In genomic region chr5:30214889-30215288, GRCm38 (mm10) we compare ENCODE assay signal across 10 mouse cellular contexts. TPM values are rescaled to one million over a fixed set of nuclear protein-coding genes. Genes with fewer than 3 reads are reported as not detected.
DNase-seq lines count a peak whose midpoint lies in the region; ATAC-seq and TF ChIP-seq lines count a peak whose summit lies in the region.
"Had no signal": no experiment of that assay in that cellular context is flagged by ENCODE, and none has a peak within 500 bp of the region (broad histone marks: within the 10 kb centered on the region; RNA-seq: fewer than 3 reads in every experiment).

No protein-coding gene starts in this region.

- H3K27me3 ChIP-seq in E14TG2a.4 (ENCODE audit: insufficient read depth, low read length): peaks cover 6% of the 10 kb centered on the region; the same call in 1 of the 2 replicates
- H3K27me3 ChIP-seq in embryonic facial prominence, embryonic 14.5 days (replicated peaks; ENCODE audit: control insufficient read depth, insufficient read depth, low read length): no peaks in the 10 kb centered on the region
- no peaks in the 10 kb centered on the region for H3K27me3 ChIP-seq in midbrain, postnatal 0 days (ENCODE audit: insufficient read depth, low read length)
- H3K27me3 ChIP-seq: liver, embryonic 15.5 days had no signal

- peak; percentile 58 for DNase-seq in layer of hippocampus, adult 11-12 months (ENCODE audit: low spot score)
- DNase-seq in layer of hippocampus, adult 9-11 months: no peak
- DNase-seq in adrenal gland, postnatal 36 days: peak; percentile 64 to 78
- DNase-seq in embryonic facial prominence, embryonic 14.5 days (ENCODE audit: low spot score): peak; percentile 69
- DNase-seq in layer of hippocampus, postnatal 36 days: peak; percentile 41 to 45
- peak; percentile 81 for DNase-seq in midbrain, postnatal 0 days (ENCODE audit: low spot score)

- ATAC-seq in embryonic facial prominence, embryonic 14.5 days (ENCODE audit: low read depth): no peak
- no peak for ATAC-seq in midbrain, postnatal 0 days (ENCODE audit: low FRiP score)
- ATAC-seq in erythroblast, adult 5-6 weeks (replicated peaks; ENCODE audit: low FRiP score, poor library complexity, severe bottlenecking): no peak

- WGBS in embryonic facial prominence, embryonic 14.5 days: 12% methylated on average over 4 of the region's 4 CpGs
- 9% methylated on average over 4 of the region's 4 CpGs for WGBS in midbrain, postnatal 0 days

- peak; percentile 40 for TF ChIP-seq CTCF in E14TG2a.4 (conservative IDR thresholded peaks at IDR 0.05; ENCODE audit: low read length)
- TF ChIP-seq CTCF in midbrain, postnatal 0 days (IDR thresholded peaks at IDR 0.05): peak; percentile 87

- no peaks in the 10 kb centered on the region for H3K4me1 ChIP-seq in E14TG2a.4 (replicated peaks; ENCODE audit: low read depth, low read length)
- no peaks in the 10 kb centered on the region for H3K4me1 ChIP-seq in embryonic facial prominence, embryonic 14.5 days (ENCODE audit: control insufficient read depth, insufficient read depth, low read length)
- H3K4me1 ChIP-seq in midbrain, postnatal 0 days (ENCODE audit: insufficient read depth, low read length): no peaks in the 10 kb centered on the region
- H3K4me1 ChIP-seq: liver, embryonic 15.5 days had no signal

- no peak overlapping the region for H3K9ac ChIP-seq in embryonic facial prominence, embryonic 14.5 days (ENCODE audit: low read depth, low read length)
- no peak overlapping the region for H3K9ac ChIP-seq in midbrain, postnatal 0 days (replicated peaks; ENCODE audit: low read length, poor library complexity, severe bottlenecking)
- H3K9ac ChIP-seq: liver, embryonic 15.5 days had no signal

- H3K36me3 ChIP-seq in E14TG2a.4 (ENCODE audit: insufficient read depth, low read length): no peaks in the 10 kb centered on the region
- no peaks in the 10 kb centered on the region for H3K36me3 ChIP-seq in embryonic facial prominence, embryonic 14.5 days (ENCODE audit: control insufficient read depth, insufficient read depth, low read length)
- no peaks in the 10 kb centered on the region for H3K36me3 ChIP-seq in midbrain, postnatal 0 days (ENCODE audit: insufficient read depth, low read length)
- H3K36me3 ChIP-seq: liver, embryonic 15.5 days had no signal

- peaks cover 5% of the 10 kb centered on the region for H3K9me3 ChIP-seq in E14TG2a.4 (ENCODE audit: low read length)
- no peaks in the 10 kb centered on the region for H3K9me3 ChIP-seq in embryonic facial prominence, embryonic 14.5 days (ENCODE audit: control insufficient read depth, low read length)
- no peaks in the 10 kb centered on the region for H3K9me3 ChIP-seq in midbrain, postnatal 0 days (ENCODE audit: low read length)
- H3K9me3 ChIP-seq: liver, embryonic 15.5 days had no signal

- no peak overlapping the region for H3K4me3 ChIP-seq in E14TG2a.4 (replicated peaks; ENCODE audit: low read length)
- no peak overlapping the region for H3K4me3 ChIP-seq in embryonic facial prominence, embryonic 14.5 days (ENCODE audit: low read depth, low read length)
- H3K4me3 ChIP-seq in midbrain, postnatal 0 days (ENCODE audit: low read depth, low read length): no peak overlapping the region
- H3K4me3 ChIP-seq: erythroblast, embryonic 14.5 days; liver, embryonic 15.5 days had no signal

- no peak overlapping the region for H3K4me2 ChIP-seq in embryonic facial prominence, embryonic 14.5 days (ENCODE audit: low read depth, low read length)
- no peak overlapping the region for H3K4me2 ChIP-seq in midbrain, postnatal 0 days (ENCODE audit: low read depth, low read length, poor library complexity, severe bottlenecking)
- H3K4me2 ChIP-seq: liver, embryonic 15.5 days had no signal

- H3K27ac ChIP-seq in embryonic facial prominence, embryonic 14.5 days (replicated peaks; ENCODE audit: low read depth, low read length): no peak overlapping the region
- no peak overlapping the region for H3K27ac ChIP-seq in midbrain, postnatal 0 days (ENCODE audit: low read depth, low read length)
- H3K27ac ChIP-seq: liver, embryonic 15.5 days had no signal

RNA-seq across cellular contexts. Expression of gene Adgrf3, which starts 9.4 kb away (rescaled TPM):
- not detected for total RNA-seq in adrenal gland, postnatal 36 days (2021)
- polyA plus RNA-seq in embryonic facial prominence, embryonic 14.5 days (2014; fragmentation: Nextera tagmentation; extraction: Ambion mirVana): 0.10 TPM in 1 of 2 replicates, not detected in the other
- not detected for total RNA-seq in layer of hippocampus, postnatal 36 days (2021)
- total RNA-seq in midbrain, postnatal 0 days (2014; rRNA removed): 0.14 TPM in 1 of 2 replicates, not detected in the other
- polyA plus RNA-seq in midbrain, postnatal 0 days (2015; fragmentation: Nextera tagmentation; extraction: Ambion mirVana): not detected in 2 replicates
- not detected in 2 replicates for total RNA-seq in erythroblast, adult 5-6 weeks (2015; ENCODE audit: low replicate concordance)
- not detected in 2 replicates for total RNA-seq in erythroblast, adult 5-6 weeks (2017; ENCODE audit: low replicate concordance)
- polyA plus RNA-seq: erythroblast, embryonic 14.5 days; liver, embryonic 15.5 days had no signal

RNA-seq across cellular contexts. Expression of gene Selenoi, which starts 17.5 kb away (rescaled TPM):
- 10 to 100 TPM; 24.2 to 25.9 TPM for total RNA-seq in adrenal gland, postnatal 36 days (2021)
- 19.9 and 20.7 TPM in 2 replicates for polyA plus RNA-seq in embryonic facial prominence, embryonic 14.5 days (2014; fragmentation: Nextera tagmentation; extraction: Ambion mirVana)
- 10 to 100 TPM; 41.7 to 45.7 TPM for total RNA-seq in layer of hippocampus, postnatal 36 days (2021)
- total RNA-seq in midbrain, postnatal 0 days (2014; rRNA removed): 99.1 and 113 TPM in 2 replicates
- polyA plus RNA-seq in midbrain, postnatal 0 days (2015; fragmentation: Nextera tagmentation; extraction: Ambion mirVana): 24.3 and 26.8 TPM in 2 replicates
- total RNA-seq in erythroblast, adult 5-6 weeks (2015; ENCODE audit: low replicate concordance): 5.2 and 9.6 TPM in 2 replicates
- 8.0 and 13.8 TPM in 2 replicates for total RNA-seq in erythroblast, adult 5-6 weeks (2017; ENCODE audit: low replicate concordance)

RNA-seq across cellular contexts. Expression of gene Hadhb, which starts 59.8 kb away (rescaled TPM):
- total RNA-seq in adrenal gland, postnatal 36 days (2021): 100 to 1,000 TPM; 827 to 996 TPM
- 138 and 147 TPM in 2 replicates for polyA plus RNA-seq in embryonic facial prominence, embryonic 14.5 days (2014; fragmentation: Nextera tagmentation; extraction: Ambion mirVana)
- 10 to 100 TPM; 91.7 to 93.3 TPM for total RNA-seq in layer of hippocampus, postnatal 36 days (2021)
- total RNA-seq in midbrain, postnatal 0 days (2014; rRNA removed): 49.9 and 56.8 TPM in 2 replicates
- 41.1 and 47.0 TPM in 2 replicates for polyA plus RNA-seq in midbrain, postnatal 0 days (2015; fragmentation: Nextera tagmentation; extraction: Ambion mirVana)
- total RNA-seq in erythroblast, adult 5-6 weeks (2015; ENCODE audit: low replicate concordance): 36.1 and 37.4 TPM in 2 replicates
- total RNA-seq in erythroblast, adult 5-6 weeks (2017; ENCODE audit: low replicate concordance): 30.8 and 35.7 TPM in 2 replicates

RNA-seq across cellular contexts. Expression of gene Hadha, which starts 59.9 kb away (rescaled TPM):
- 100 to 1,000 TPM; 505 to 525 TPM for total RNA-seq in adrenal gland, postnatal 36 days (2021)
- 120 and 125 TPM in 2 replicates for polyA plus RNA-seq in embryonic facial prominence, embryonic 14.5 days (2014; fragmentation: Nextera tagmentation; extraction: Ambion mirVana)
- total RNA-seq in layer of hippocampus, postnatal 36 days (2021): 10 to 100 TPM; 72.2 to 74.2 TPM
- 42.3 and 54.1 TPM in 2 replicates for total RNA-seq in midbrain, postnatal 0 days (2014; rRNA removed)
- polyA plus RNA-seq in midbrain, postnatal 0 days (2015; fragmentation: Nextera tagmentation; extraction: Ambion mirVana): 58.7 and 59.8 TPM in 2 replicates
- total RNA-seq in erythroblast, adult 5-6 weeks (2015; ENCODE audit: low replicate concordance): 15.9 and 23.2 TPM in 2 replicates
- total RNA-seq in erythroblast, adult 5-6 weeks (2017; ENCODE audit: low replicate concordance): 73.7 and 102 TPM in 2 replicates

Comparison
In these comparisons a context has a peak if more than half of its experiments do, and no peak if none do; other contexts are left out.
1. RNA of gene Hadhb, which starts 59.8 kb away (total RNA-seq): 827 to 996 TPM in adrenal gland, postnatal 36 days; 91.7 to 93.3 TPM in layer of hippocampus, postnatal 36 days, 49.9 to 56.8 TPM in midbrain, postnatal 0 days and 30.8 to 37.4 TPM in erythroblast, adult 5-6 weeks; every median in the first group is over 4 times any median in the second.